Mouse (Mus musculus): ENCODE measurements around the gene Slc4a2.

GRCm38 (mm10) chr5:24484963-24485362 is 61.3 kb downstream of the Slc4a2 start:
- no peak for TF ChIP-seq CTCF (IDR thresholded peaks at IDR 0.05; ENCODE audit: borderline replicate concordance, insufficient read depth, low read depth, low read length)
- no peak for TF ChIP-seq POLR2A (IDR thresholded peaks at IDR 0.05; ENCODE audit: borderline replicate concordance, insufficient read depth, low read length)
